In genomic region chr15:27325847-27326548, GRCm38 (mm10) we compare ENCODE assay signal across 8 mouse cellular contexts.
DNase-seq lines count a peak whose midpoint lies in the region; ATAC-seq lines count a peak whose summit lies in the region.

No protein-coding gene starts in this region.

- no peaks in the 10 kb centered on the region for H3K4me1 ChIP-seq in heart, embryonic 11.5 days (ENCODE audit: control insufficient read depth, insufficient read depth, low read length)
- no peaks in the 10 kb centered on the region for H3K4me1 ChIP-seq in intestine, embryonic 16.5 days (ENCODE audit: control insufficient read depth, insufficient read depth, low read length)
- no peaks in the 10 kb centered on the region for H3K4me1 ChIP-seq in midbrain, embryonic 11.5 days (ENCODE audit: control insufficient read depth, insufficient read depth, low read length)

- no peak overlapping the region for H3K27ac ChIP-seq in heart, embryonic 11.5 days (ENCODE audit: low read depth, low read length)
- H3K27ac ChIP-seq in intestine, embryonic 16.5 days (ENCODE audit: low read length) = no peak overlapping the region
- H3K27ac ChIP-seq in midbrain, embryonic 11.5 days (ENCODE audit: low read depth, low read length) = no peak overlapping the region

- no peak for ATAC-seq in heart, embryonic 11.5 days (replicated peaks; ENCODE audit: insufficient number of reproducible peaks, low FRiP score, low TSS enrichment)
- ATAC-seq in intestine, embryonic 16.5 days = peak; percentile 89
- ATAC-seq in midbrain, embryonic 11.5 days (ENCODE audit: low FRiP score) = peak; percentile 82

- intact Hi-C loops in gastrocnemius, postnatal 14 days (cut with DNase I; ENCODE audit: low total_unique reads) = loop anchor here (5.0 to 10.0 kb wide), 2 partner anchors 261 to 289 kb away; no protein-coding TSS in a partner anchor
- intact Hi-C loops in left cerebral cortex, postnatal 25 days (cut with DNase I) = loop anchor here (2.0 kb wide), 3 partner anchors 141 to 287 kb away; partner anchors contain the start of gene Ank

- no peak overlapping the region for H3K9ac ChIP-seq in heart, embryonic 11.5 days (ENCODE audit: low read depth, low read length)
- H3K9ac ChIP-seq in intestine, embryonic 16.5 days (ENCODE audit: low read depth, low read length) = no peak overlapping the region
- H3K9ac ChIP-seq in midbrain, embryonic 11.5 days (ENCODE audit: low read length) = no peak overlapping the region

- no peak overlapping the region for H3K4me2 ChIP-seq in heart, embryonic 11.5 days
- no peak overlapping the region for H3K4me2 ChIP-seq in intestine, embryonic 16.5 days (ENCODE audit: low read depth, low read length)
- no peak overlapping the region for H3K4me2 ChIP-seq in midbrain, embryonic 11.5 days

- H3K4me3 ChIP-seq in heart, embryonic 11.5 days (ENCODE audit: low read depth, low read length) = no peak overlapping the region
- no peak overlapping the region for H3K4me3 ChIP-seq in intestine, embryonic 16.5 days (ENCODE audit: low read length)
- H3K4me3 ChIP-seq in midbrain, embryonic 11.5 days (ENCODE audit: low read depth, low read length) = no peak overlapping the region

- H3K9me3 ChIP-seq in heart, embryonic 11.5 days (replicated peaks; ENCODE audit: control insufficient read depth, low read length) = no peaks in the 10 kb centered on the region
- H3K9me3 ChIP-seq in intestine, embryonic 16.5 days (ENCODE audit: control insufficient read depth, low read length) = no peaks in the 10 kb centered on the region
- no peaks in the 10 kb centered on the region for H3K9me3 ChIP-seq in midbrain, embryonic 11.5 days (ENCODE audit: control insufficient read depth, low read length)

- no peaks in the 10 kb centered on the region for H3K36me3 ChIP-seq in heart, embryonic 11.5 days (ENCODE audit: control insufficient read depth, insufficient read depth, low read length)
- no peaks in the 10 kb centered on the region for H3K36me3 ChIP-seq in intestine, embryonic 16.5 days (ENCODE audit: control insufficient read depth, insufficient read depth, low read length)
- no peaks in the 10 kb centered on the region for H3K36me3 ChIP-seq in midbrain, embryonic 11.5 days (ENCODE audit: control insufficient read depth, insufficient read depth, low read length)

- 28% methylated on average over 15 of the region's 15 CpGs for WGBS in heart, embryonic 11.5 days (ENCODE audit: insufficient replicate concordance)
- WGBS in intestine, embryonic 16.5 days = 24% methylated on average over 15 of the region's 15 CpGs
- 29% methylated on average over 15 of the region's 15 CpGs for WGBS in midbrain, embryonic 11.5 days

- no peaks in the 10 kb centered on the region for H3K27me3 ChIP-seq in heart, embryonic 11.5 days (ENCODE audit: control insufficient read depth, insufficient read depth, low read length)
- H3K27me3 ChIP-seq in intestine, embryonic 16.5 days (replicated peaks; ENCODE audit: control insufficient read depth, insufficient read depth, low read length) = no peaks in the 10 kb centered on the region
- no peaks in the 10 kb centered on the region for H3K27me3 ChIP-seq in midbrain, embryonic 11.5 days (ENCODE audit: control insufficient read depth, insufficient read depth, low read length)

- peak; percentile 95 for DNase-seq in heart, adult 11 months
- peak; percentile 84 for DNase-seq in embryo, embryonic 10.5 days (ENCODE audit: low spot score)
- peak; percentile 41 for DNase-seq in gastrocnemius, postnatal 14 days
- peak; percentile 83 to 88 for DNase-seq in left cerebral cortex, postnatal 25 days (ENCODE audit: low spot score in 2 of 2)
- peak; percentile 90 for DNase-seq in midbrain, embryonic 11.5 days (ENCODE audit: low spot score, missing footprints)
- DNase-seq in skeletal muscle tissue, adult 2 months (ENCODE audit: low read depth, low spot score) = peak; percentile 69

Comparison
In these comparisons a context has a peak if more than half of its experiments do, and no peak if none do; other contexts are left out.
1. DNase-seq: peak in every context shown above with its lines; median percentile 95 in heart, adult 11 months; 90 in midbrain, embryonic 11.5 days; 86 in left cerebral cortex, postnatal 25 days; 84 in embryo, embryonic 10.5 days; 69 in skeletal muscle tissue, adult 2 months; 41 in gastrocnemius, postnatal 14 days.